Mouse (Mus musculus) ES-E14 (cell line): ENCODE results near the gene Rnase10.

Experiments
- HCFC1 ChIP-seq: IDR thresholded peaks from 2 replicates; pipeline ENCODE4 v1.6.1; 2012; ENCODE audit warnings: low read length, inconsistent platforms, borderline replicate concordance; ENCODE audit not compliant: insufficient read depth
- MAFK ChIP-seq: IDR thresholded peaks from 2 replicates; pipeline ENCODE4 v1.6.1; 2014; ENCODE audit warnings: mild to moderate bottlenecking, low read depth, low read length, inconsistent platforms; ENCODE audit not compliant: insufficient read depth

DNA sequence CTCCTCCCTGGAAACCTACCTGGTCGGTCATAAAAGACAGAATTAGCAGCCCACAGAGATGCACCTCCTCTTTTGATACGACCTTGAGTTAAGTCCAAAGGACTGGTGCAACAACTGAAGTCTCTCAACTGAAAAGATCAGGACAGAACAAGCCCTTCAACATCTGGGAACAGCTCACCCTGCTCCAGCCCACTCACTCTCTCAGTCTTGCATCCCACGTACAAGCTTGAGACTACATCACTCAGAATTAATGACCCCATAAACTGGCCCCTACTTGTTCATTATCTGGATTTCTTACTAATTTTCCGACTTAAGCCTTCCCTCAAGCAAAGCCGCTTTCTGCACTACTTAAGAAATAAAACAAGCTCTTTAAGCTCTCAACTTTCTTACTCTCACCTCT lies 45.6 kb downstream of the Rnase10 start:
- TF ChIP-seq HCFC1 (no peak), MAFK (no peak)
